Mouse (Mus musculus) hindlimb bud, embryonic 11.5 days (tissue): Measurements from ENCODE around the gene Pmm2.

ENCODE experiments used
- DNase-seq: peaks from one replicate; pipeline ENCODE4 v3.0.0-alpha.2; 2012; ENCODE audit warnings: low read depth, low spot score; ENCODE audit errors: extremely low spot score

Pmm2 gene

GRCm38 (mm10) chr16:8678035-8678434 lies 40.6 kb downstream of the Pmm2 start:
- DNase-seq: no peak

DNA sequence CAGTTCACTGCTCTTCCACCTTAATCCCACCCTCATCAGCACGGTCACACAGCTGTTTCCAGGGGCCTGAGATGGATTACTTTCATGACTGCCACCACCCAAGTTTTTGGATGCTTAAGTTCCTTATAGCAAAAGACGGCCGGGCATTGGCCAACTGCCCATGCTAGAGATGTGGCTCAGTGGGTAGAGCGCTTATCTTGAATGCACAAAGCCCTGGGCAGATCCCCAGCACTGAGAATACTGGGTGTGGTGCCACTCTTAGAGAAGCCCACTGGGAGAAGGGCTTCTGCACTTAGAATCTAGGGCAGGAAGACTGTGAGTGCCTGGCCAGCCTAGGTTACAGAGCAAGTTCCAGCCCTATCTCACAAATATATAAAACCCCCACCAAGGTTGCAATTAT lies 41.2 kb downstream of the Pmm2 start:
- DNase-seq: no peak

DNA sequence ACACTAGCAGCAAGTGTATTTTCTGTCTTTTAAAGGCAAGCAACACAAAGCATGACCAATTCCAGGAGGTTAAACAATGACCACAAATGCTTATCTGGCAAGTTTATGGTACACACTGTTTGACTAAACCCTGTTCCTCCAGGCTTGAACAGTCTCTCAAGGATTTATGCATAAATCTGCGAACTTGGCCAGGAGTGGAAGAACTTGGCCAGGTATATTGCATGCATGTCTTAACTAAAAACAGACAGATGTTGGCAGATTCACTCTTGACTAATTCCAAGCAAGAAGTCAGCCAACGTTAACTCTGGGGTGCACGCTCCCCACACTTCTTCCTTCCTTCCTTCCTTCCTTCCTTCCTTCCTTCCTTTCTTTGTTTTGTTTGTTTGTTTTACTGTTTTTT lies 42.3 kb downstream of the Pmm2 start:
- no peak for DNase-seq

- no peak for DNase-seq
These were observed 43.0 kb downstream of the Pmm2 start, which contains the start of gene Gm5767 for GRCm38 (mm10) chr16:8680470-8680869. Gm5767 (plus strand) TSS chr16:8680770.

DNA sequence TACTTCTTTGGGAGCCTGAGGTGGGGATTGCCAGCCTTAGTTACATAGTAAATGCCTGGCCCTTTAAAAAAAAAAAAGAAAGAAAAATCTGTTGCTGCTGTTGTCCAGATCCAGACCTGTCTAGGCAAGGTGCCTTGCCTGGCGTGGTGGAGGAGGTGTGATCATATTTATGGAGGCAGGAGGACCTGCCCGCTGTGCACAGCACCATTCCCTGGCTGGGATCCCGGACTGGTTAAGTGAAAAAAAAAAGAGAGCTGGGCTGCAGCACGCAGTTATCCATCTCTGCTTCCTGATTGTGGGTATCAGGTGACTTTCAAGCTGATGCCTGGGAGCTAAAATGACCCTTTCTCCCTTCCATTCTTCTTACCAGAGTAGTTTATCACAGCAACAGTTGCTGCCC lies 47.6 kb downstream of the Pmm2 start:
- DNase-seq: no peak

DNA sequence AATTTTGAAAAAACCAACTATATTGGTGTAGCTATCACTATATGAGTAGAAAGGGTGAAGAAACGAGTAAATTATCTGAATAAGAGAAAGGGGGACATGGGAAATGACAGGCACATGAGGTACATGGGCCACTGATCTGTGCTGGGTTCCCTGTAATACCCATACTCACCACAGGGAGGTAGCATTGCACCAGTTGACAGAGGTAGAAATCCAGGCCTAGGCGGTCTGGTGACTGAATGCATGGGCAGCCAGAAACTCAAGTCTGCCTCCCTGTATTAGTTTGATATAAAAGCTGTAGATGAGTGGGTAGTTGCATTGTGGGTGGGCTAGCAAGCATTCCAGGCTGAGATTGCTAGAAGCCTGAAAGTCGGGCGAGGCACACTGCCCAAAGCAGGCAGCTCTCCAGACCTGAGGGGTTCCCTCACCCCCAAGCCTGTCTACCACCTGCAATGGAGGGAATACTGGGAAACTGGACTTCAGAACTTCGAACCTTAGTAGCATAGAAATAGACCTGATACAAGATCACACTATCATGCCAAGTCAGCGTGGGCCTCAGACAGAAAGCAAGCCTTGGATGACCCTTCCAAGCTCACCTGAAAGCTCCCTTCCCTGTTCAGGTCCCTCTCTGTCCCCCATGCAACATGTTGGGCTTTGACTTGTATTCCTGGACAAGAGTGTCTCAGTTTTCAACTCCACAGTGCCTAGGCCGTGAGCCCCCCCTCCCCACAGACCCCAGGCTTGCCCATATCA lies 48.8 kb downstream of the Pmm2 start:
- DNase-seq: no peak

DNA sequence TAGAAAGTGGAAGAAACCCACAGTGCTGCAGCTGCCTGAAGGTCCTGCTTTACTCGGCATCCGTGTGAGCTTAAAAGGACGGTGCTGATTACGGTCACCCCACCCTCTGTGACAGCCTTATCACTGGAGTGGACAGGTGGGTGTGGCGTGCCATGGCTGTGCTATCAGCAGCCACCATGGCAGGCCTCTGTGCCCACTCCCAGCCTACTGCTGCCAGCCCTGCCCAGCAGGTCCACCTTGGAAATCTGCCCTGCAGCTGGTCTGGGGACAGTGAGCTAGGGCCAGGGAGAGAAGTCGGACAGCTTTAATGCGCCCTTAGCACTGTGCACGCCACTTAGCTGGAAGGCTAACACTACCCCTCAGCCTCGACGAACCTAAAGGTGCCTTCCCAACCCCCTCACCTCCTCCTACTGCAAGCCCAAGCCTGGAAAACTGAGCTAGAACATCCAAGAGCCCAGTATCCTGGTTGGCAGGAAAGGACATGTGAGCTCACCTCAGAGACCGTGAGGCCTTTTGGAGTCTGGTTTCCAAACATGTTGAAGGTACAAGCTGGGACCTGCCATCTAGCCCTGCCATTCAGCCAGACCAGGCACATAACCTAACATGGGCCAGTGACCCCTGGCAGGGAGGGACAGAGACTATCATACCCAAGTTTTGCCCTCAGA lies 49.5 kb downstream of the Pmm2 start:
- DNase-seq: no peak

DNA sequence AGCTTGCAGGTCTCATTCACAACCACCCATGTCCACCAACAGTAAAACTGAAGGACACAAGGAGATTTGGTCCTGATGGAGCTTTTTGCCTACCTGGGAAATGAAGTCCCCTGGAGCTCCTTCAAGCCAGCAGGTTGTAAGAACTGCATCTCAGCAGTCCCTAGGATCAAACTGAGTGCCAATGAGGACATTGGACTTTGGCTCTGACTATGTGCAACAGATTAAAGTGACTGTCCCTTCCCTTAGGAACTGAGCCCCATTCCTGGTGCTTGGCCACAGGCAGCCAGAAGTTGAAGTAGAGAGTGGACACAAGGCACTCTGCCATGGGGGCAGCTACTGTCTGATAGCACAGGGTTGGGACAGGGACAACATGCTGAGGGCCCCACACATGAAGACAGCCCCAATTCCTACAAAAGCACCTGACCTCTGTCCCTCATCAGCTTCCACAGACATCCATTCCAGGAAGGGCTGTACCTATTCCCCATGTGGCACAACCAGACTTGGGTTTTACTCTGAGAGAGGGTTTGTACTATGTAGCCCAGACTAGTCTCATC lies 50.2 kb downstream of the Pmm2 start:
- DNase-seq: no peak

GRCm38 (mm10) chr16:8689979-8690656 lies 52.6 kb downstream of the Pmm2 start:
- DNase-seq: no peak

- DNase-seq: no peak
These were observed 53.7 kb downstream of the Pmm2 start for GRCm38 (mm10) chr16:8691206-8691605.

- DNase-seq: no peak
These were observed 62.1 kb downstream of the Pmm2 start for GRCm38 (mm10) chr16:8699556-8699955.

- no peak for DNase-seq
These were observed 63.1 kb downstream of the Pmm2 start for GRCm38 (mm10) chr16:8700586-8700985.

GRCm38 (mm10) chr16:8711998-8712397 lies 74.5 kb downstream of the Pmm2 start:
- DNase-seq: no peak
